Mouse (Mus musculus): ENCODE data around the gene Dab1.

GRCm38 (mm10) chr4:104301764-104302163, 682.6 kb downstream of the Dab1 start:
- TF ChIP-seq CTCF (IDR thresholded peaks at IDR 0.05; ENCODE audit: extremely low read depth, insufficient read depth, insufficient read length, insufficient replicate concordance) (no peak), POLR2A (IDR thresholded peaks at IDR 0.05; ENCODE audit: low read depth, low read length) (no peak)

Measured in spleen, adult 2 months (tissue).